Comparison of ENCODE assay signal across 14 mouse cellular contexts in the genomic region with DNA sequence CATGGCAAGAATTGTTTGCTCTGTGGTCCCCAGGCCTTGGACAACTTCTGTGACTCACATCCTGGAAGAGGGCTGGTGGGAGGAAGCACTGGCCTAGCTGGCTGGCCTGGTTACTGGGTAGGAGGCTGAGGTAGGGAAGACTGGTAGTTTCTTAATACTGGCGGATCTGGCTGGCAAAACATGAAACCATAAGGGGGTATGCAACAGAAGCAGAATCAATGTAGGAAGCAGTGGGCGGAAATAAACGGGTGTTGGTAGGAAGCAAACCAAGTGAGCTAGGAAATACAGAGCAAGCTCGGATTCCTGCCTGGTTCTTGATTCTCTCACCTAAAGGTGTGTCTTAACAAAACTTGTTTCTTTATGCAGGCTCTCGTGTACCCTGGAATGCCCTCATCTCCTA. TPM values are rescaled to one million over a fixed set of nuclear protein-coding genes. Genes with fewer than 3 reads are reported as not detected.
"Had no signal": no experiment of that assay in that cellular context is flagged by ENCODE, and none has a peak within 500 bp of the region (broad histone marks: within the 10 kb centered on the region; RNA-seq: fewer than 3 reads in every experiment).

No protein-coding gene starts in this region.

- H3K36me3 ChIP-seq: limb, embryonic 15.5 days; liver, embryonic 13.5 days; lung, embryonic 15.5 days; midbrain, embryonic 12.5 days had no signal

- H3K27me3 ChIP-seq: lung, embryonic 15.5 days; neural tube, embryonic 13.5 days had no signal

- H3K4me3 ChIP-seq: limb, embryonic 15.5 days; liver, embryonic 13.5 days; lung, embryonic 15.5 days; midbrain, embryonic 12.5 days; neural tube, embryonic 13.5 days had no signal

- H3K9me3 ChIP-seq: limb, embryonic 15.5 days; liver, embryonic 13.5 days; lung, embryonic 15.5 days; midbrain, embryonic 12.5 days; neural tube, embryonic 13.5 days had no signal

- H3K9ac ChIP-seq: limb, embryonic 15.5 days; liver, embryonic 13.5 days; liver, postnatal 0 days; lung, embryonic 15.5 days; midbrain, embryonic 12.5 days; neural tube, embryonic 13.5 days had no signal

- H3K27ac ChIP-seq: kidney, postnatal 0 days; limb, embryonic 15.5 days; liver, embryonic 13.5 days; lung, embryonic 15.5 days; midbrain, embryonic 12.5 days; neural tube, embryonic 13.5 days had no signal

- H3K4me1 ChIP-seq: limb, embryonic 15.5 days; lung, embryonic 15.5 days had no signal

- DNase-seq: kidney, adult 11 months; kidney, adult 9 months; kidney, postnatal 36 days; liver, embryonic 13.5 days; liver, postnatal 0 days; right cerebral cortex, postnatal 25 days; thymus, postnatal 36 days had no signal

- H3K4me2 ChIP-seq: limb, embryonic 15.5 days; liver, embryonic 13.5 days; lung, embryonic 15.5 days; midbrain, embryonic 12.5 days; neural tube, embryonic 13.5 days had no signal

- ATAC-seq: liver, postnatal 0 days; midbrain, embryonic 16.5 days had no signal

RNA-seq across cellular contexts. Expression of a gene that starts 49.1 kb away (rescaled TPM):
- total RNA-seq: megakaryocyte-erythroid progenitor cell, adult 5-6 weeks had no signal
